Mouse (Mus musculus) cerebellum, postnatal 36 days (tissue): ENCODE measurements at regions not wholly inside any gene's neighbourhood (a gene's known extent, or its start where the extent isn't known, plus 50 kb on each side); places are given as distances from the start of the nearest gene placed in this dataset.

ENCODE experiments used
- DNase-seq, 2 experiments: peaks; one replicate each; pipeline ENCODE4 v3.0.0; 2021 to 2022; ENCODE audit warnings: mixed read lengths in 2 of 2

GRCm38 (mm10) chr13:37290636-37291035 lies 54.4 kb upstream of the Ly86 start:
- no peak for DNase-seq

- DNase-seq: no peak
Observed at GRCm38 (mm10) chr13:37288993-37289392, 56.0 kb upstream of the Ly86 start.

- no peak for DNase-seq
Observed at GRCm38 (mm10) chr13:37282515-37282914, 62.5 kb upstream of the Ly86 start.

DNA sequence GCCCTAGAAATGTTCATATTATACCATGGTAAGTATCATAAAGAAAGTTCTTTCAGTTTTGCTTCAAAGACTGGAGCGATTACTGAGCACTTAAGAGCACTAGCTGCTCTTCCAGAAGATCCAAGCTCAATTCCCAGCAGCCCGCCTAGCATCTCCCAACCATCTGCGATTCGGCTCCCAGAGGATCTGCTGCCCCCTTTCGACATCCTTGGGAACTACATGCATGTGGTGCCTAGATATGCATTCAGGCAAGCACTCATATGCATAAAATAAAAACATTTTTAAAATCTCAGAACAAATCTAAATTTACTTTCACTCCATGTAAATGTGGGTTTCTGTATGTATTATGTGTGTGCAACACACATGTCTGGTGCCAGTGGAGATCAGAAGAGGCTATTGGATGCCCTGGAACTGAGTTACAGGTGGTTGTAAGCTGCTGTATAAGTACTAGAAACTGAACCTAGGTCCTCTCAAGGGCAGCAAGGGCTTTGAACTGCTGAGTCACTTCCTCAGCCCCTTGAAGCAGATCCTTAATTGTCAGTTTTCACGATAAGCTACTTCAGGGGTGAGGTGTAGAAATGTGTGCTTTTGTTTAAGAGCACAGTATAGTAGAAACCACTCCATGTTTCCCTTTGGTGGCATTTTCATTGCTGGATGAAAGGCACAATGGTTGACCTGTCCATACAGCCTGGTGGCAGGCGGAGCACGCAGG lies 65.8 kb upstream of the Ly86 start:
- DNase-seq: no peak

DNA sequence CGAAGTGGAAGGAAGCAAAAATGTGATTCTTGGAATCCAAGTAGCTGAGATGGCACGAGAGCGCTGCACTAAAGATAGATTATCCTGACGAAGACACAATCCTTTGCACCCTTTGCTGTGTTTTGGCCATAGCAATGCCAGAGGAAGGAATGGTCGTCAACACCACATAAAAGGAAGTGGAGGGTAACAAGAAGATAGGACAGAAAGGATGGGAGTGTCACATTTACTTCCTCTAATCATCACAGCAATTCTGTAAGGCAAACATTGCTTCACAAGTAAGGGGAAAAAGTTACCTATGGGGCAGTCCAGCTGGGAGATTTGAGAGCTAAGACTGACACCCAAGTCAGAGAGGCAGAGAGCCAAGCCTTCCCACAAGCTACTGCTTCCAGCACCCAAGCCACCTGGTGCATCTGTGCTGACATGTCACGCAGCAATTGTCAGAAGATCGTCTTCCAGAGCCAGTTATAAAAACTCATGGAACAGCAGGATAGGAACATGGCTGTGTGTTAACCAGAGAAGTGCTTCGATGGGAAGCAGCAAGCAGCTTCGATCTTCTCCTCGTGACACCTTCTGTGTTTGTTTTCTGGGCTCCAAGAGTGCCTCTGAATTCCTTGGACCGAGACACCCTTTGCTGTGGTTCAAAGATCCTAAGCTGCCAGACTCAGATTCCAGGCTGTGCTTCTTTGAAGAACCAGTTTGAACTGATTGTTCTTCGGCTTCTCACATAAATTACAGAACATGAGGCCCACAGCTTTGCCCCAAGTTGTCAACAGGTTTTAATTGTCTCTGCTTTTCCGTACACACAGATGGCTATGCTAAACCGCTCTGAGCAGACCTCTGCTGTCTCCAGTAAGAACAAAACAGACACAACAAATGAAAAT lies 95.2 kb upstream of the Ly86 start:
- DNase-seq: no peak

DNA sequence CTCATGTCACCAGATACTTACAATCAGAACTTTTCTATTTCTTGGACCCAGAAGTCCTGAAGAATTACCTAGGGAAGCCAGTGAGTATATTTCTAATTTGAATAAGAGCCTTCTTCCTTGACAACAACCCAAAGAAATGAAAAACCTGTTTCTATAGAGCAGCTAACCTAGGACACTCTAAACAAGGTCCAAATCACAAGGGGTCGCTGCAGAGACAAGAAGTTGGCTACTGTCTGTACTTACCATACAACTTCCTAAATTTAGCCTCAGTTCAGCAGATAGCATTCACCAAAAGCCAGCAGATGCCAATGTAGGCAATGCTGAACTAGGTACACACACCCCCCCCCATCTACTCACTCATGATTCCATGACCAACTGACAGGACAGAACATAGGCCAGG lies 96.3 kb upstream of the Ly86 start:
- DNase-seq: no peak

GRCm38 (mm10) chr13:37240048-37240447 lies 105.0 kb upstream of the Ly86 start:
- DNase-seq: peak; percentile 4 to 11

GRCm38 (mm10) chr13:37237285-37237684 lies 107.7 kb upstream of the Ly86 start:
- DNase-seq: no peak

DNA sequence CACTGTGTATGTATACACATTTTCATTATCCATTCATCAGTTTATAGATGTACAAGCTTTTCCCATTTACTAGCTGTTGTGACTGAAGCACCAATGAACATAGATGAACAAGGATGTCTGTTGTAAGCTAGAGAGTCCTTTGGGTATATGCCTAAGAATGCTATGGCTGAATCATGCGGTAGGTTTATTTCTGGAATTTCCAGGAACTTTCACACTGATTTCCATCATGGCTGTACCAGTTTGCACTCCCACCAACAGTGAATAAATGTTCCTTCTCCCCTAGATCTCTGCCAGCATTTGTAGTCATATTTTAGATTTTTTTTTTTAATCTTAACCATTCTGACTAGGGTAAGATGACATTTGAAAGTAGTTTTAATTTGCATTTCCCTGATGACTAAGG lies 119.2 kb upstream of the Ly86 start:
- no peak for DNase-seq

- DNase-seq: no peak
Observed at GRCm38 (mm10) chr13:37220436-37220835, 124.6 kb upstream of the Ly86 start.

DNA sequence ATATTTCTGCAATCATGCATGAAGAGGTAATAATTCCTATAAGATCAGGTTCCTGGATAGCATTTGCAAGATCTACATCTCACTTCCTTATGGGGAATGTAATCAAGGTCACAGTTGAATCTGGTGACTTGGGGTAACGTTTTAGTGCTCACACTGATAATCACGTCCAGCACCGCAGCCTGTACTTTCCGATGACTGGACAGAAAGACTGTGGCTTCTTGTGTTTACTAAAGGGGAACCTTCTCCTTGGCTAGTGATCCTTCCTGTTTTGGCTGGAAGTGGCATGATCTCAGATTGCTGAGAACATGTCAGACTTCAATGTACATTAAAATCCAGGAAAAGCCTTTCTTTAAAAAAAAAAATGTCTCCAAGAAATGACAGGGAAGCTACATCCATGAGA lies 126.4 kb upstream of the Ly86 start:
- no peak for DNase-seq

DNA sequence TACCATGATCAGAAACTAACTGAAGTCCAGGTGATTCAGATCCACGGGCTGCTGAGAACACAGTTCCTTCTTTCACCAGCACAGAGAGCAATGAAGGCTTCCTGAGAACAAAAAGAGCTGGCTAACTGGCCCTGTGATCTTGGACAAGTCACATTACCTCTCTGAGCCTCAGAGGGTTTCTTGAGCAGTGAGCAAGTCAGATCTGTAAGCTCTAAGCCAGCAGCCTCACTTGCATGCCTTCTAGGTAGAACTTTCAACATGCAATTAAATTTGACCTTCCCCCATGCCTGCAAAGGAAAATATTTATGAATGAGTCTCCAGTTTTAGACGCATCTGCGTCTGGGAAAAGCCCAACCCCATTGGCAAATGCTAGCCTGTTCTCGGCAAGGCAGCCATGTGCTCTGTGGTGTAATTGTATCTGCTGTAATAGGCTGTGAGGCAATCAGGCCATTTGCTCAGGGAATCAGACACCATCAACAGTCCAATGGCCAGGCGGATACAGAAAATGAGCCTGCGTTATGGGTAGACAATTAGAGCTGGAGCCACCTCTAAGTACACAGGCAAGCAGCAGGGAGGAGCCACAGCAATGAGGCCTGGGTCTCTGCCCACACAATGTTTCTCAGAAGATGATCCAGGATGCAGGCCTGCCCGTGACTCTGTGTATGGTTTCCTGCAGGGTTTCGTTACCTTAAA lies 130.3 kb upstream of the Ly86 start:
- DNase-seq: no peak

DNA sequence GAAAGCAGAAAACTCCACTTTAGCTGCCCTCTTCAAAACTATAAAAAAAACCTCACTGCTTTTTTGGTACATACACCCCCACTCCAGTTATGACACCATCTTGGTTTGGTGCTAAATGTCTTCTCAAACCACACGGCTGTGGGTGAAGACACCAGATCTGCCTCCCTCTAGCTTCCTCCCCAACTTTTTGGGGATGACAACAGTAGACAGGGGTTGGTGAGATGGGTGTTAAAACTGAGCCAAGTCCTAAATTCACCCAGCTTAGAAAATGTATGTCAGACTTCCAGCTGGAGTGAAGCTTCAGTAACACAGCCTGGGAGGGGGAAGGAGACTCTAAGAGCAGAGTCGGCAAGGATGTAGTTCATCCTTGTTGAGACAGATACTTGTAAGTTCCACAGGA lies 147.1 kb upstream of the F13a1 start:
- DNase-seq: no peak

- no peak for DNase-seq
Observed at GRCm38 (mm10) chr13:37195857-37196256, 145.8 kb upstream of the F13a1 start.

DNA sequence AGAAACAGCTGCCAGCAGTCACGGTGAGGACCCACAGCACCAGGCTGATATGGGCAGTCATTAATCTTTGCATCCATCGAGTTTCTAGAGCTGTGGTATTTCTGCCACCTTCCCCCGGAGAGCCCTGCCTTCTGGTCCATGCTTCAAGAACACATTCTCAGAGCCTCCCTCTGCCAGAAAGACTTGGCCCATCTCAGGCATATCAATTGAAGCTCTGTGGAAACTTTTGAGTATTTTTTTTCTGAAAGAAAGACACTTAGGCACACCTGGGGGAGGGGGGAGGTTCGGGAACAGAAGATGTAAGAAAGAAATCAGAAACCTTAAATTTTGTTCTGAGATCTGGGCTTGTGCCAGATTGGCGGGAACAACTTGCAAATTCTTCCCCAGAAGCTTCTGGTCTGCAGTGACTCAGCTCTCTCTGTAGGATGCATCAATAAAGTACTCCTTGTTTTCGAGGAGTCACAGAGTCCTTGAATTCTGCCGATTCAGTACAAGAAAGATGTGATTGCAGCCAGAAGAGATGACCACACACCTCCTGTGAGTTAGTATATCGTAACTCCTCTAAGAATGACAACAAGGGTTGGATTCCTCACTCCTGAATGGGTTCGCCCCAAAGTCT lies 131.2 kb upstream of the F13a1 start:
- DNase-seq: no peak

DNA sequence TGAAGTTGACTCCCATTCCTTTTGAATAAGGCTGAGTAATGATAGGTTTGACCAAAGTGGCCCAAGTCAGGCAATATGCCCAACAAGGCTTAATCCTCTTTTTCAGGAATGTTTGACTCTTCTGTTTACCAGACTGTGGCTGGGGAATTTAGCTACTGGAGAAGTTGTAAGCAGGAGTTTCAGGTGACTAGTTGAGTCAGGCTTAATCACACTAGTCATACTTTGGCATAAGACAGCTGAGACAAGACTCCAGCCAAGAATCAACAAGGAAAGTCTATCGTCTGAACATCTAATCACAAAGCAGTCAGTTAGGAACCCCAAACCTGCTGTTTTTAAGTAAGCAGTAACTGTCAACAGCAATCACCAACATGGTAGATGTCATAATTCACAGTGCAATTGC lies 126.5 kb upstream of the F13a1 start:
- no peak for DNase-seq

- no peak for DNase-seq
Observed at GRCm38 (mm10) chr13:37175997-37176396, 126.0 kb upstream of the F13a1 start.

GRCm38 (mm10) chr13:37158831-37159522 lies 108.9 kb upstream of the F13a1 start:
- DNase-seq: no peak

GRCm38 (mm10) chr13:37157808-37158207 lies 107.8 kb upstream of the F13a1 start:
- no peak for DNase-seq

DNA sequence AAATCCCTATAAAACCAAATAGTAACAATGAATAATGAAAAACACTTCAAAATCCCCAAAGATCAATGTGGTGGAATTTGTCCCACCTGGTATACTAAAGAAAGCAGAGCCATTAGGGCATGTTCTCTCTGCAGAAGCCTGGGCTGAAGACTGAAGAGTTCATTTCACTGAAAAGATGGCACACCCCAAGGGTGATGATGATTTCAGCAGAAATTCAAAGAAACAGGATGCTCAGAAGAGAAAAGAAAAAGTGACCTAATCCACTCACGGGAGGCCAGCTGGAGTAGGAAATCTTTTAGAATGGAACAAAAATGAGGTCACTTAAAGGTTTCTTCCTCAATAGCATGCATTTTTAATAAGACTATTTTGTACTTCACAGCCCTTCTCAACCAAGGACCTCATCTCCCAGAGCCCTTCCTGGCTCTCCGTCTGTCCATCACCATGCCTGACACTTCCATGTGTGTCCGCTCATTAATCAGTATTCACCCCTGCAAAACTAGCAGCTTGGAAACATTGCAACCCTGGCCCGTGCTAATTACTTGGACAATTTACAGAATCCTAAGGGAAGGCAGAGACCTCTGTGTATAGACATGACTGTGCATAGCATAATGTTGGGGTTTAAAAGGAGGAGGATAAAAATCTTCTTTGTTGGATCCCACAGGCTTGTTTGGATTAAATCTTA lies 101.9 kb upstream of the F13a1 start:
- DNase-seq: no peak

DNA sequence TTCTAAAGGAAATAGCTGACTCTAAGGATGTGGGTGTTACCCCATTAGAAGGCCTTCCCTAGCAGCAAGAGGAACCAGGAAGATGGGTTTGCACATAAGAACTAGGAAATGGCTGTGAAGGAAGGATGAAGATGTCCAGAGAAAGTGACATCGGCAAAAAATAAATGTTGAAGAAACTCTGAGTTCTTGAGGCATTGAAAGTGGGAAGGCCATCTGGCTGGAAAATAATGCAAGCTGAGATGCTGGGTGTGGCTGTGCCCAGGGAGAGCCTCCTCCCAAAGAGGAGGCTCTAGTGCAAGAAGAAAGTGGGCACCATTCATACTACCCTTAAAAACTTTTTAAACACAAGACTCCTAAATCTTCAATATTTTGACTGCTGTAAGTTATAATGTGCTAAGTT lies 99.9 kb upstream of the F13a1 start:
- no peak for DNase-seq
